Mouse (Mus musculus) forebrain, embryonic 14.5 days (tissue): Measurements from ENCODE around the gene Fam78a. TPM values are rescaled to one million over a fixed set of nuclear protein-coding genes. Genes with fewer than 3 reads are reported as not detected.

Source experiments
- ATAC-seq: fragments of 200-750 bp; cut with Nextera tagmentation; 2 replicates; pipeline ENCODE4 v1.8.0; 2017; ENCODE audit warnings: mild to moderate bottlenecking, moderate library complexity
- DNase-seq: peaks from one replicate; pipeline ENCODE4 v3.0.0-alpha.2; 2015; ENCODE audit warnings: low spot score
- H3K27ac ChIP-seq: fragments of 300-500 bp; sonication (generic); 2 replicates; pipeline ENCODE4 v1.5.1; 2014; ENCODE audit warnings: low read depth, mild to moderate bottlenecking, control low read depth, low read length, moderate library complexity
- H3K27me3 ChIP-seq: fragments of 300-500 bp; sonication (generic); replicated peaks from 2 replicates; pipeline ENCODE4 v1.6.1; 2014; ENCODE audit warnings: low read length, control low read depth, mixed read lengths; ENCODE audit not compliant: control insufficient read depth, insufficient read depth
- H3K36me3 ChIP-seq: fragments of 300-500 bp; sonication (generic); 2 replicates; pipeline ENCODE4 v1.6.1; 2014; ENCODE audit warnings: low read length, control low read depth; ENCODE audit not compliant: control insufficient read depth, insufficient read depth
- H3K4me1 ChIP-seq: fragments of 300-500 bp; sonication (generic); 2 replicates; pipeline ENCODE4 v1.6.1; 2014; ENCODE audit warnings: antibody characterized with exemption, low read length, control low read depth; ENCODE audit not compliant: control insufficient read depth, insufficient read depth
- H3K4me2 ChIP-seq: fragments of 300-500 bp; sonication (generic); 2 replicates; pipeline ENCODE4 v1.6.1; 2014; ENCODE audit warnings: mild to moderate bottlenecking, control low read depth, low read length
- H3K4me3 ChIP-seq: fragments of 300-500 bp; sonication (generic); 2 replicates; pipeline ENCODE4 v1.5.1; 2014; ENCODE audit warnings: low read depth, low read length, control low read depth
- H3K9ac ChIP-seq: fragments of 300-500 bp; sonication (generic); 2 replicates; pipeline ENCODE4 v1.6.1; 2014; ENCODE audit warnings: mild to moderate bottlenecking, low read length, control low read depth, moderate library complexity
- H3K9me3 ChIP-seq: fragments of 300-500 bp; sonication (generic); replicated peaks from 2 replicates; pipeline ENCODE4 v1.6.1; 2016; ENCODE audit warnings: low read length, control low read depth, mixed read lengths; ENCODE audit not compliant: control insufficient read depth
- WGBS: fragments of 180-500 bp; shearing (Covaris S2); extraction: QIAGEN DNeasy Blood & Tissue Kit; methylation state at CpG from one replicate; pipeline ENCODE4 v1.1.7; 2014; 5-methylcytosine and 5-hydroxymethylcytosine counted together
- polyA plus RNA-seq: library from polyadenylated mRNA; unstranded; fragments of >200 nt; fragmentation: Nextera tagmentation; extraction: Ambion mirVana; gene quantifications from 2 replicates; pipeline ENCODE4 v1.2.1, GENCODE M21; 2014

The Fam78a gene
- 0.34 and 0.66 TPM in 2 replicates for polyA plus RNA-seq

DNA sequence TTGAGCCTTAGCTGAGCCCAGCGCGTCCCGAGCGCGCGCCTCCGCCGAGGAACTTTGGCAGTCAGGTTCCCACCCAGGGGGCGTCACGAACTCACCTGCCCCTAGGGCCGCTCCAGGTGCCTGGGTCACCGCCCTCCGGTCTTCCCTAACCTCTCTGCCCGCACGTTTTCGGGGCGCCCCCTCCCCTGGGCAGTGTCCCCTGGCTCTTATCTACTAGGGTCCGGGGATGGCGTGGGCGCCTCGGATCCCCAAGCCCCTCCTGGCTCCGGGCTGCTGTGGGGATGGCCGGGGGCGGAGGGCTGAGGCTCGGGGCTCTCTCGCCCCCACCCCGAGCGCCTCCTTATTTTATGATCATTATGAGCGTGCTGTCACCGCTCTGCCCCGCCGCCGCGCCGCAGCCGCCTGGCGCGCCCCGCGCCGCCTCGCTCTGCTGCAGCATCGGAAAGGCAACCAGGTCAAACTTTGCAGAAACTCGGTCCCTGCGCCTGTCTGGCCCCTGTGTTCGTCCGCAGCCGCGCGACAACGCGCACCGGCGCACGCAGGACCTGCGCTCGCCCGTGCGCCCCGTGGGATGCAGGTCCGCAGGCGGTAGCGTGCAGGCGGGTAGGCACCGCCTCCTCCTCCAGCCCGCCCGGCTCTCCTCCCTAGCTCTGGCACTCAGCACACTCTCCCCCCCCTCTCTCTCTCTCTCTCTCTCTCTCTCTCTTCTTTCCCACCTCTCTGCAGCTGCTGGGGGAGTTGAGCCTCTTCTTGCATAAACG is at the start of gene Fam78a:
Gene Fam78a, minus strand, starts transcription at position 747 of the 761 bp plus-strand sequence.
- H3K9me3 ChIP-seq = no peaks in the 10 kb centered on the region
- DNase-seq (peak; percentile 81), ATAC-seq (peak; percentile 89)
- H3K9ac ChIP-seq = peak within 1 kb of the TSS; percentile 59
- under 1% methylated on average over 64 of the region's 68 CpGs for WGBS
- H3K4me3 ChIP-seq = peak within 1 kb of the TSS; percentile 57
- H3K36me3 ChIP-seq = no peaks in the 10 kb centered on the region
- peak within 1 kb of the TSS; percentile 97 for H3K4me2 ChIP-seq
- no peak within 1 kb of the TSS for H3K27ac ChIP-seq
- H3K4me1 ChIP-seq = peaks cover 15% of the 10 kb centered on the region
- peaks cover 58% of the 10 kb centered on the region for H3K27me3 ChIP-seq

DNA sequence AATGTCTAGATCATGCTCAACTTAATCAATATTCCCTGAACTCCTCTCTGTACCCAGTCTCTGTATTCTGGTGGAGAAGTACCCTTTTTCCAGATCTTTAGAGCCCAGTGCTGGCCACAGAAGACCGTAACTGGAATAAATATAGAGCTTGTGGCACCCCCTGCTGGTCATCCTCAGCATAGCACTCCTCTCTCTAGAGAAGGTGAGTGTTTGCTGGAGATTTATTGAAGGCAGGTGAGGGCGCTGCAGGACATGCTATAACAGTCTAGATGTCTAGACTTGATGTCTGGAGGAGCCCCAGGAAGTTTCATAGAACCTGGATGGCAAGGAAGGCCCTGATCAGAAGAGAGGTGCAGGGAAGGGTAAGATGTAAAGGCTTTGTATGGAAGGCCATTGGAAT is 49.4 kb upstream of the Fam78a start:
- ATAC-seq (no peak), DNase-seq (peak; percentile 81)
- Histone ChIP-seq H3K9ac (no peak overlapping the region), H3K27ac (no peak overlapping the region), H3K4me1 (peaks cover 2% of the 10 kb centered on the region; the same call in 1 of the 2 replicates), H3K36me3 (no peaks in the 10 kb centered on the region), H3K27me3 (no peaks in the 10 kb centered on the region), H3K4me3 (no peak overlapping the region), H3K4me2 (no peak overlapping the region), H3K9me3 (no peaks in the 10 kb centered on the region)
- 2% methylated on average over 2 of the region's 2 CpGs for WGBS

DNA sequence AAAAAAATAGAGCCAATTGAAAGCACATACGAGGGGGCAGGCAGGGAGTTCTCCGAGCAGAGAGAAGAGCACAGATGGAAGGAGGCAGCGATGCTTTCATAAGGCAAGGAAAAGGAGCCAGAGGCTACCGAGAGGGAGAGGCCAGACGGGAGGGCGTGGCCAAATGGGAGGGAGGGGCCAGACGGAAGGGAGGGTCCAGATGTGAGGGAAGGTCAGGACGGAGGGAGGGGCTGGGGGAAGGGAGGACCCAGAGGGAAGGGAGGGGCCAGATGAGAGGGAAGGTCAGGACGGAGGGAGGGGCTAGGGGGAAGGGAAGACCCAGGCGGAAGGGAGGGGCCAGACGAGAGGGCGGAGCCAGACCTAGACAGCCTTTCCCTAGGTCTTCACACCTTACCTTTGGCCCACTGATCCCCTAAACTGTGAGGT is 47.9 kb upstream of the Fam78a start:
- ATAC-seq (no peak), DNase-seq (peak; percentile 50)
- Histone ChIP-seq H3K27me3 (no peaks in the 10 kb centered on the region), H3K27ac (no peak overlapping the region), H3K4me3 (no peak overlapping the region), H3K36me3 (no peaks in the 10 kb centered on the region), H3K9me3 (no peaks in the 10 kb centered on the region), H3K9ac (no peak overlapping the region), H3K4me2 (no peak overlapping the region), H3K4me1 (peaks cover 2% of the 10 kb centered on the region; the same call in 1 of the 2 replicates)
- 3% methylated on average over 12 of the region's 12 CpGs for WGBS

DNA sequence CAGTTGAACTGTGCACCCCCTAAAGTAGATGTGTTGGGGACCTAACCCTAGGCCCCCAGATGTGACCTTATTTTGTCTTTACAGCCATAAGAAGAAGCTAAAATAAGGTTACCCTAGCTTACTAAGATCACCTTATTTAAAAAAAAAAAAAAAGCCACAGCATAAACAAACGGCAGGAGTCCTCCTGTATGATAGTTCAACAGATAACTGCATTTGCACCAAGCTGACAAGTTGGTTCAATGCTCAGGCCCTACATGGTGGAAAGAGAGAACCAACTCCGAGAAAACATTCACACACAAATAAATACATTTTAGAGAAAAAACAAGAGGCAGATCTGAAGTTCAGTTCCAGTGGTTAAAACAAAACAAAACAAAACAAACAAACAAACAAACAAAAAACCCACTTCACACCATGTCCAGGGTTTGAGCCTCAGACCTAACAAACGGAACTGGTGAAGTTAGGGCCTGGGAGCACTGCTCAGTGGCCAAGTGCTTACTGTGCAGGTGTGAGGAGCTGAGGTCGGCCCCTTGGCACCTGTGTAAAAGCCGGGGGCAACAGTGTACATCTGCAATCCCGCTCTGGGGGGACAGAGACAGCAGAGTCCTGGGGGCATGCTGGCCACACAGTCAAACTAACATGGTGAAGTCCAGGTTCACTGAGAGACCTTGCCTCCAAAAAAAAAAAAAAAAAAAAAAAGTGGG is 47.4 kb upstream of the Fam78a start:
- H3K4me3 ChIP-seq = no peak overlapping the region
- no peaks in the 10 kb centered on the region; the same call in 1 of the 2 replicates for H3K4me1 ChIP-seq
- H3K9me3 ChIP-seq = no peaks in the 10 kb centered on the region
- H3K4me2 ChIP-seq = no peak overlapping the region
- no peak for DNase-seq
- no peaks in the 10 kb centered on the region for H3K36me3 ChIP-seq
- no peak for ATAC-seq
- H3K27ac ChIP-seq = peak overlapping the region; percentile 27; the same call in 1 of the 2 replicates
- H3K9ac ChIP-seq = no peak overlapping the region
- H3K27me3 ChIP-seq = no peaks in the 10 kb centered on the region
- 70% methylated on average over 6 of the region's 6 CpGs for WGBS

DNA sequence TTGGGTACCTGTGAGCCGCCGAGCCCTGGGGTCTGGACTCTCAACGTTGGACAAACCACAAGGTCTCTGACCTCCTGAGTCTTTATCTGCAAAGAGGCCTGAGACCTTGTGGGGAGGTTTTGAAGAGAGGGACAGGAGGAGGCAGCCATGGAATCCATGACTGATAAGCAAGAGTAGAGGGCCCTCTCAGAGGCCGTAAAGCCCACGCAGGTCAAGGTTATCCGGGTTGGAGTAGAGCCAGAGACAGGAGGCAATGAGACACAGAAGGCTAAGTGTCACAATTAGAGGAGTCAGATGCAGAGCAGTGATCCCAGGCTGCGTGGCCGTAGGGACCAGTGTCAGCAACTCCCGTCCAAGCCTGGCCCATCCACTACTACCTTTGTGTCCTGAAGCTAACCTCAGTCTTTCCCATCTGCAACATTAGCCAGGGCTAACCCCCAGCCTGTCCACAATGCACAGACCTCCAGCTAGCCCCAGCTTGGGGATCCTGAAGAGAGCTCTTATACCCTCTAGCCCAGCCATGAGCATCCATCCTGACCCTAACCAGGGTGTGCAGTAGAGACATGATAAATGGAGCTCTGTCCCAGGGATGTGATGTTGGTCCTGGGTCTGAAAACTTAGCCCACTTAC is 46.7 kb upstream of the Fam78a start:
- H3K36me3 ChIP-seq = no peaks in the 10 kb centered on the region
- no peak overlapping the region for H3K27ac ChIP-seq
- 83% methylated on average over 9 of the region's 9 CpGs for WGBS
- H3K4me1 ChIP-seq = no peaks in the 10 kb centered on the region
- H3K4me3 ChIP-seq = no peak overlapping the region
- no peak overlapping the region for H3K4me2 ChIP-seq
- ATAC-seq (no peak), DNase-seq (no peak)
- H3K27me3 ChIP-seq = no peaks in the 10 kb centered on the region
- H3K9me3 ChIP-seq = no peaks in the 10 kb centered on the region
- no peak overlapping the region for H3K9ac ChIP-seq

DNA sequence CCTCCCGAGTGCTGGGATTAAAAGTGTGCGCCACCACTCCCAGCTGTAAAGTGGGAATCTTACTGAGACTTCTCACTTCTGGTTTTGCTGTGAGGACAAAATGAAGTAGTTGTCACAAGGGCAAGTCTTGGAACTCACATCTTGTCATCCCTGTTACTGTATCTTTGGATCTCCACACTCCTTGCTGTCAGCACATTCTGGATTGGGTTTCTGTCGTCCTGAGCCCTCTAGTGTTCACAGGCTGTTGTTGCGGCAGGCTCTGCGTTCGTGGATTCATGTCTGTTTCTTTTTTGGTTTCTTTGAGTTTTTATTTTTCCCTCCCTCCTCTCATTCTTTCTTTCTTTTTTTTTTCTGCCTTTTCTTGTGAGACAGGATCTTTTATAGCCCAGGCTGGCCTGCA is 45.8 kb upstream of the Fam78a start:
- Histone ChIP-seq H3K4me3 (no peak overlapping the region), H3K9me3 (no peaks in the 10 kb centered on the region), H3K4me2 (no peak overlapping the region), H3K36me3 (no peaks in the 10 kb centered on the region), H3K9ac (no peak overlapping the region), H3K27me3 (no peaks in the 10 kb centered on the region), H3K4me1 (no peaks in the 10 kb centered on the region), H3K27ac (no peak overlapping the region)
- peak; percentile 72 for DNase-seq
- 35% methylated on average over 6 of the region's 6 CpGs for WGBS
- no peak for ATAC-seq

DNA sequence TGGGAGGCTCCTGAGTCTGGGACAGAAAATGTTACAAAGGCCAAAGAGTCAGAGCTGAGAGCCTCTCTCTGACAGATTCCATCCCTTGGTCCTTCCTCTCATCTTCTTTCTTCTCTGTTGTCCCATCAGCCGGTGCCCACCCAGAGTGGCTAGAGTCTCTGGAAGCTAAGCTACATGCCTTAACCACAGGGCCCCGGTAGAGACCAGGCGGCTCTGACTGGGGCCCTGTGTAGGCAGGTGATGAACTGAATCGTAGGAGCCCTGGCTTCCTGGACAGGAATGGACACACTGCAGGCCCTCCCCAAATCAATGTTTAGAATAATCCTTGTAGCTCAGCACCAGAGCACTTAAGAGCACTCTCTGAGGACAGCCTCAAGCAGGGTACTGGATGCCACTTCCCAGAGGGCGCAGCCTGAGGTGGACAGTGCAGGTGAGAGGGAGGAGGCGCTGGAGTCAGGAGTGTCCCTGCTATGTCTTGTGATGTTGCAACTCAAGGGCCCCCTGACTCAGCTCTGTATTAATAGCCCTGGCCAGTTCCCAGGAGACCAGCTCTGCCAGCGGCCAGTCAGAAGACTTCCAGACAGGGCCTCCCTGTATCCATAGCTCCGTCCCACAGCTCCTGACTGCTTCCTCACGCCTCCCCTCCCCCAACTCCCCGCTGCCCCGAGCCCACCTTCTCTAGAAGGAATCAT is 44.9 kb upstream of the Fam78a start:
- H3K4me1 ChIP-seq = no peaks in the 10 kb centered on the region
- H3K4me2 ChIP-seq = no peak overlapping the region
- no peaks in the 10 kb centered on the region for H3K36me3 ChIP-seq
- 64% methylated on average over 11 of the region's 11 CpGs for WGBS
- DNase-seq (no peak), ATAC-seq (no peak)
- H3K9ac ChIP-seq = no peak overlapping the region
- no peaks in the 10 kb centered on the region for H3K9me3 ChIP-seq
- H3K4me3 ChIP-seq = no peak overlapping the region
- no peak overlapping the region for H3K27ac ChIP-seq
- no peaks in the 10 kb centered on the region for H3K27me3 ChIP-seq

DNA sequence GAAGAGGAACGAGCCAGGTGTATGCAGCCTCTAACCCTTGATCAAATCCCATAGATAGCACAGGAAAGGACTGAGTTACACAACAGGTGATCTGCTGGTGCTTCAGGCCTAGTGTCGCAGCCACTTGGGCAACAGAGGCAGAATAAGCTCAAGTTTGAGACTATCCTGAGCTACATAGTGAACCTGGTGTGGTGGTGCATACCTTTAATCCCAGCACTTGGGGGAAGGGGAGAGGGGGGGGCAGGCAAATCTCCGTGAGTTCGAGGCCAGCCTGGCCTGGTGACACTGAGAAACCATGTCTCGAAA is 43.8 kb upstream of the Fam78a start:
- DNase-seq (no peak), ATAC-seq (no peak)
- H3K36me3 ChIP-seq = no peaks in the 10 kb centered on the region
- no peak overlapping the region for H3K4me3 ChIP-seq
- 80% methylated on average over 5 of the region's 5 CpGs for WGBS
- H3K27ac ChIP-seq = no peak overlapping the region
- no peak overlapping the region for H3K4me2 ChIP-seq
- H3K9me3 ChIP-seq = no peaks in the 10 kb centered on the region
- H3K27me3 ChIP-seq = no peaks in the 10 kb centered on the region
- no peak overlapping the region for H3K9ac ChIP-seq
- H3K4me1 ChIP-seq = no peaks in the 10 kb centered on the region
